Mouse (Mus musculus): ENCODE results near the gene Crybb1.

GRCm38 (mm10) chr5:112266011-112266777, 10.6 kb downstream of the Crybb1 start:
- TF ChIP-seq POLR2A (IDR thresholded peaks at IDR 0.05; ENCODE audit: low read depth, low read length), result no peak
- no peak for TF ChIP-seq CTCF (IDR thresholded peaks at IDR 0.05; ENCODE audit: extremely low read depth, insufficient read depth, insufficient read length, insufficient replicate concordance)
